Mouse (Mus musculus): Measurements from ENCODE around the gene Sppl2a. TPM values are rescaled to one million over a fixed set of nuclear protein-coding genes. Genes with fewer than 3 reads are reported as not detected.

Gene Sppl2a
- polyA plus RNA-seq, 1 experiment from 2014 or later = 35.7 TPM

Small RNA genes lying within 50 kb of the gene (microRNA-seq; reads per million reads assigned to microRNA genes)
- gene Mir3473g = 1.8 reads per million, percentile 2 among the genes with 10 or more reads in this experiment

Other genes with a start within 250 kb of the Sppl2a start
- 28.1 and 28.4 TPM in 2 replicates for gene Usp8, start 225.9 kb downstream of the Sppl2a start, polyA plus RNA-seq (2015; fragmentation: Nextera tagmentation; extraction: Ambion mirVana)
- gene Usp50, start 149.8 kb downstream of the Sppl2a start, polyA plus RNA-seq (2015; fragmentation: Nextera tagmentation; extraction: Ambion mirVana) = 2.1 and 2.3 TPM in 2 replicates
- 33.8 and 40.0 TPM in 2 replicates for gene Trpm7, start 57.0 kb downstream of the Sppl2a start, polyA plus RNA-seq (2015; fragmentation: Nextera tagmentation; extraction: Ambion mirVana)
- 10.5 and 14.0 TPM in 2 replicates for gene Ap4e1, start 75.5 kb upstream of the Sppl2a start, polyA plus RNA-seq (2015; fragmentation: Nextera tagmentation; extraction: Ambion mirVana)
- 27.3 and 28.2 TPM in 2 replicates for gene Blvra, start 137.4 kb upstream of the Sppl2a start, polyA plus RNA-seq (2015; fragmentation: Nextera tagmentation; extraction: Ambion mirVana)
- 13.1 and 13.9 TPM in 2 replicates for gene Ncaph, start 200.7 kb upstream of the Sppl2a start, polyA plus RNA-seq (2015; fragmentation: Nextera tagmentation; extraction: Ambion mirVana)
- 7.6 and 7.7 TPM in 2 replicates for gene Itpripl1, start 210.2 kb upstream of the Sppl2a start, polyA plus RNA-seq (2015; fragmentation: Nextera tagmentation; extraction: Ambion mirVana)